Mouse (Mus musculus): ENCODE results near the gene Spry1.
A peak's percentile ranks its signal among the peaks of the same experiment; 100 is the strongest.
"Not testable (repeated sequence)": the region's sequence is repeated elsewhere in the genome, so short reads cannot be mapped to it uniquely, and the experiment has no call there.

Gene Spry1

GRCm38 (mm10) chr3:37639690-37640089 is at the start of gene Spry1:
Spry1 (plus strand) TSS chr3:37639947.
- peak; percentile 95 to 97 for DNase-seq

GRCm38 (mm10) chr3:37595721-37596120 is 44.0 kb upstream of the Spry1 start:
- DNase-seq = peak; percentile 60 to 63

DNA sequence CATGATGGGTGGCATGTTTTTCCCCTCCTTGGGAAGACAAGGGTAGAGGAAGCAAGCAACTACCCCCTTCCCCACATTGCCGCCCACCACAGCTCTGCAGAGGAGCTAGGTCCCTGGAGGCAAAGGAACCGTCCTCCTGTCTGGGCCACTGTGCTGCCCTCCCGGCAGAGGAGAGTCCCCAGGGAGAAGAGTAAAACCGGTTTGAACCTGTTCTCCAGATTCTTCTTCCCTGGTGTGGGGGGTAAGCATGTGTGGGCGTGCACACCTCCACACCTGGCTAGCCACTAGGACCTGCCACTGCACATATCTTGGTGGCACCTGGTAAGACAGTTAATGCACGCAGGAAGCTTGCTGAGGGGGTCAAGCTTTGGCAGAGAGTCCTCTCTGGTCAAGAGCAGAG is 43.2 kb upstream of the Spry1 start:
- DNase-seq = no peak

DNA sequence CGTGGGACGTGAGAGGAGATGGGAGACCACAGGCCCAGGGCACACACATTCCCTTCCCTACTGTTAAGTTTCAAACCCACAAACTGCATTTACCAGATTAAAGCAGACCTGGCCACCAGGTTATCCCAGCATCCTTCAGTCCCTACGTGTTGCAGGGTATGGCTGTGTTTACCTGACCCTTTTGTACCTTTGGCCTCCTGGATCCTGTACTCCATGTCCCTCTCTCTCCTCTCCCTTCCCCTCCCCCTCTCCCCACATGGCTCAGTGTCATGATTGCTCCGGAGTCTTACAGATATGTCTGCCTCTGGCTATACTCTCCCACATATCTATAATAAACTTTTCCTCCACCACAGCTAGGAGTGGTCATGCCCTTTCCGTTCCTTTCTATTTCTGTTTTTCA is 42.5 kb upstream of the Spry1 start:
- no peak for DNase-seq

DNA sequence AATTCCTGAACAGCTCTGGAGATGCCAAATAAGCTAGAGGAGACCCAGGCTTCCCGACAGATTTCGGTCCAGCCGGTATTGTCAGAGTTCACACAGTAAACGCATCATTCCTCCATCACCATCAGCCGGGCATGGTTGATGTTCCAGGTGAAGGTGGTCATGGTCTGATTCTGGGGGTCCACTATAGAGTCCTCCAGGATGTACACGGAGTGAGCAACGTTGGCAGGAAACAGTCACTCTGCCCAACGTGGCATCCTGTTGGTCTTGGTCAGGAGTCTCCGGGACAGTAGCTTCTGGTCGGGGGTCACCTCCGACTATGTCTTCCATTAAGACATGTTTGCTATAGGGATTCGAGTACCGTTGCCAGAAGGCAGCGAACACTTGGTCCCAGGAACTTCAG is 40.1 kb upstream of the Spry1 start:
- DNase-seq = not testable (repeated sequence)

GRCm38 (mm10) chr3:37602356-37602755 is 37.4 kb upstream of the Spry1 start:
- DNase-seq = no peak

DNA sequence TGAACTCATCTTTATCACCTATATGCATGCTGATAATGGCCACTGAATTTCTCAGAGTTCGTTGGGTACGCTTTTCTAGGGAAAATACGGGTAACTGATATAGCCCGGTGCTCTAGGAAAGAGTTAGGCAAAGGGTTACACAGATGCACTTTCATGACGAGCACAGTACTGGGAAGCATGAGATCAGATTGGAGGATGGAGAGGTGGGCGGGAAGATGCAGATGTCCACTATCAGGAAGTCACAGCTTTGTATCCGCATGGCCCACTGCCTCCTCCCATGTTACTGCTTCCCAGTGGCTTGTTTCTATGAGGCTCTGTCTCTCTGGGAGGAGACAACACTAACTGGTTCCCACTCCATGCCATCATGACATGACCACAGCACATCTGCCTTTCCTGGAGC is 36.9 kb upstream of the Spry1 start:
- no peak for DNase-seq

DNA sequence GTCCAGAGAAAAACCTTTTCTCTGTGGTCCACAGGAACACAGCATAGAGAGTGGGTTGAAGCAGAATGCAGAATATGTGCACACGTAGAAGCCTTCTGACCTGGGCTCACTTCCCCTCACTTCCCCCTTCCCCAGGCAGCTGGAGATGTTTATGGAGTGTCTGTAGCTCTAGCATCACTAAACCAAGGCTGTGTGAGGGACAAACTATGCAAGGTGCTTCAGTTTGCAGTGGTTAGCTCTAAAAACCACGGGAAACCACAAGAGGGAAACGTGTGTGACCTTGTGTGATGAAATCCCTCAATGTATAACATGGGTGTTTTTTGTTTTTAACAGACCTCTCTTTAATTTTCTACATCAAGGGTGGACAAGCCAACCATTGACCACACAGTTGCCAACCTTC is 36.2 kb upstream of the Spry1 start:
- no peak for DNase-seq

DNA sequence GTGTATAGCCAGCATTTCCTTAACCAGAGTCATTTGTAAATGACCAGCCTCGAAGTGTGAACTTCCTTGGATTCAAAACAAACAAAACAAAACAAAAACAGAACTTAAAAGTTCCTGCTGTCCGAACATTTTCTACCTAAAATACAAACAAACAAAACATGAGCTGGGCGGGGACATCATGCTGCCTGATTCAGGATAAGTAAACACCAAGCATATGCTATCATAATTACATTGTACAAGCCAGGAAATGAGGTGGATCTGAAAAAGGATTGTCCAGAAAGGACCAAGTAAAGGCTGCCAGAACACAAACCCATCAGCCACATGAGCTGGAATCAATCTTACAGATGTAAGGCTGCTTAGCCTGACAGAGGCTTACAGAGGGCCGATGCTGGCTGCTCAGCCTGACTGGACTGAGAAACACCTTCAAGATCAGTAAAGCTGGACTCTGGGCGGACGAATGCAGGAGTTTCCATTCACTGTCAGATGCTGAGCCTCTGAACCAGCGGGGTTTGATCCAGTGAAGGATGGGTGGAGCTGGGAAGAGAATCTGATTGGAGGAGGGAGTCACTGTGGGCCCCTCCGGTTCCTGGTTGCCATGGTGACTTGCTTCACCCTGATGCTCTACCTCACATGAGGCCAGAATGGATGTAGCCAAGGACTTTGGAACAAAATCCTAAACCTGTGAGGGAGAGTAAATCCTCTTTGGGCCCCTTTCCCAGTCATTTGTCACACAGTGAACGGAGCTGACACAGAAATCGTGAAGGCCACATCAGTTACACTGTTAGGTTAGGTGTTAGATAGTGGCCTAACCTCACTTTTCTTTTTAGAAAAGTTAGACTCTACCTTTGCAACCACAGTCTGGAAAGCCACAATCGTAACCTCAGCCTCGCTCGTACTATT is 34.5 kb upstream of the Spry1 start:
- DNase-seq = peak in 1 of 2 experiments; percentile 51

DNA sequence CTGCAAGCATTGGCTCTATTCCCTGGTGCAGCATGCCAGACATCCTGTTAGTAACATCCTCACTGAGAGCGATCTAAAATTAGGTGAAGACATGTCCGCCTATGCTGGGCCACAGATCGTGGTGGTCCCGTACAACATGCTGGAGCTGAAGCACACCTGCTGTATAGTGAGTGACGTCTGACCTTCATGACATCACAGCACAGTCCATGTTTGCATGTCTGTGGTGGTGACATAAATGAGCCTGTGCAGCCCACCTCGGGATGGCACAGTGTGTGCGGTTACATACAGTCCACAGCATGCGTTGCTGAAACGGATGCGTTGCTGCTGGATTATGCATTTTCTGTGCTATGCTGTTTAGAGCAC is 33.9 kb upstream of the Spry1 start:
- peak; percentile 21 to 35 for DNase-seq

GRCm38 (mm10) chr3:37608926-37609325 is 30.8 kb upstream of the Spry1 start:
- DNase-seq = peak in 1 of 2 experiments; percentile 49

DNA sequence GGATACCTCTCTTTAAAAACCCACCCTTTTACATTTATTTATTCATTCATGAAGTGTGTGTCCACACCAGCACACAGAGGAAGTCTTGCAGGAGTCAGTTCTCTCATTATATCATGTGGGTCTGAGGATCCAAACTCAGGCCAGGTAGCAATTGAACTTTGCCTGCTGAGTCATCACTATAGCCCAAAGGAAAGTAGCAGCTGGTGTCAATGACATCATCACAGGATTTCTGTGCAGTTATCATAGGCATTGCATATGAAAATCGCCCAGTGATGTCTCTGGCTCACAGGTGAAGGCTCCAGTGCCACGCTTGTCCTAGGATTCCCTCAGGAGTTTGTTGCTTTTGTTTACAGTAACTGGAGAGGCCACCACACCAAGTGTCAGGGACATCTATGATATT is 29.1 kb upstream of the Spry1 start:
- DNase-seq = no peak

- DNase-seq = peak; percentile 69 to 75
These were observed 26.0 kb upstream of the Spry1 start for GRCm38 (mm10) chr3:37613722-37614121.

- no peak for DNase-seq
These were observed 24.7 kb upstream of the Spry1 start for GRCm38 (mm10) chr3:37614878-37615650.

GRCm38 (mm10) chr3:37616586-37617547 is 22.9 kb upstream of the Spry1 start:
- DNase-seq = peak; percentile 31 to 41

GRCm38 (mm10) chr3:37632246-37632645 is 7.5 kb upstream of the Spry1 start:
- no peak for DNase-seq

- no peak for DNase-seq
These were observed 7.0 kb upstream of the Spry1 start for GRCm38 (mm10) chr3:37632751-37633150.

- DNase-seq = peak in 1 of 2 experiments; percentile 41
These were observed 5.1 kb upstream of the Spry1 start for GRCm38 (mm10) chr3:37634648-37635047.

DNA sequence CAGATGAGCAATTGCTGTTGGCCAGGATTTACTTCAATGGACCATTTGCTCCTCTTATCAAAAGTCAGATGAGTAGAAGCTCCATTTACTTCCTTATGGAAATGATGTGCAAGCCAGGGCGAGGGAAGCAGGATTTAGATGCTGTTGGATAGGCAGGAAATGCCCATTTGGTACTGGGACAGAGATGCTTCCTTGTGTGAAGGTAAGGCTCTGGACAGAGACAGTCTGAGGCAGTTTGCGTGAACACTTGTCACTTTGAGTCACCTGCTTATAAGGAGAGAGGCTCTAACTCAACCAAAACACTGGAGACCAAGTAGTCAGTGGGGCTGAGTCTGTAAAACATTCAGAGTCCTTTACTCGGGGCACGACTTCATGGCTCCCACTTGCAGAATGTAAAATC is 2.8 kb upstream of the Spry1 start:
- no peak for DNase-seq

- peak; percentile 16 to 60 for DNase-seq
These were observed 495 bp downstream of the Spry1 start for GRCm38 (mm10) chr3:37640162-37640721.

DNA sequence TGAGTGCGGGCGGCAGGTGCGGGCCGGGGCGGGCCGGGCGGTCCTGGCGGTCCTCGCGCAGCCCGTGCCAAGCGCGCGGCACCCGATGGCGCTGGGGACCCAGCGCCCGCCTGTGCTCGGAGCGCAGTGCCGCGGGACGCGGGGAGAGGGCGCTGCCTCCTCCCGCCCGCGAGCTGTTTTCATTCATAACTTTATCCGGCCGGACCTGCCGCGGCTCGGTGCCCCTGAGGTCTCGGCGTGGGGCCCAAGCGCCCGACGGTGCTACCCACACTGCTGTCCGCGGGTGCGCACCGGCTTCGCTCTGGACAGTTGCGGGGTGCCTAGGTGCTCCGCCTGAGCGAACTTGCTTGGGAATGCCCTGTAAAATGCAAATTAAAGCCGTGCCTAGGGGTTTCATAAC is 1.1 kb downstream of the Spry1 start:
- DNase-seq = peak; percentile 80 to 87

Data from kidney, postnatal 36 days (tissue).